Mouse (Mus musculus): Measurements from ENCODE around the gene Gm28042.

The Gm28042 gene

DNA sequence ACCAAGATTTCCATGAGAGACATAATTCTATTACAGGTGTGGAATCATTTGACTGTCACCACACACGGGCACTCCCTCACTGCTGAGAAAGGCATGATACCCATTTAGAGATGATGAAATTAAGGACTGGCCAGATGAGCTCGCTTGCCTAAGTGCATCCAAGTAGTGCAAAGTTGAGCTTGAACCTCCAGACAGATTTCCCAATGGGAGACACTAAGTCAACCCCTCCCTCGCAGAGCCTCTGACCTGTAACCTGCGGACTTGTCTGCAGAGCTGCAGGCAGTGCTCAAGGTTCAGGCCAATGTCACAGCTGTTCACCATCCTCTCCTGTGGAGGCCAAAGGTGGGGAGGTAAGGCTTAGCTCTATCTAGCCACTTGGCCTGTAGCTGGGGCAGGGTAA is 31.5 kb downstream of the Gm28042 start:
- DNase-seq (ENCODE audit: low read depth, low spot score), result no peak

DNA sequence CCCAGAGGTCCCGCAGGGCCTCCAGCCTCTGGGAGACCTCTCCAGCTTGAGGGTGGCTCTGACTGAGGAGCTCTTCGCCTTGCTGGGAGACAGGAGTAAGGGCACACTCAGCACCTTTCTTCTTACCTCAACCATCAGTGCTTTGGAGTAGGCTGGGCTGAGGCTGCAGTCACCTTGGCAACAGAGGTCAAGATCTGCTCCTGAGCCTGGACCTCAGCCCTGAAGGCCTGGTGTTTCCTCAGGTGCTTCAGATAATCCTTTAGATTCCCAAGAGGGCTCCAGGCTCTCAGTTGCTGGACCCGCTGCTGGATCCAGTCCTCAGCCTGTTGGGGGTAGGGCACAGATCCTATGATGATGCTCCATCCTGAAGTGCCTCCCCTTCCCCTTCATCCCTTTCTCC is 32.2 kb downstream of the Gm28042 start:
- DNase-seq (ENCODE audit: low read depth, low spot score), result no peak

DNA sequence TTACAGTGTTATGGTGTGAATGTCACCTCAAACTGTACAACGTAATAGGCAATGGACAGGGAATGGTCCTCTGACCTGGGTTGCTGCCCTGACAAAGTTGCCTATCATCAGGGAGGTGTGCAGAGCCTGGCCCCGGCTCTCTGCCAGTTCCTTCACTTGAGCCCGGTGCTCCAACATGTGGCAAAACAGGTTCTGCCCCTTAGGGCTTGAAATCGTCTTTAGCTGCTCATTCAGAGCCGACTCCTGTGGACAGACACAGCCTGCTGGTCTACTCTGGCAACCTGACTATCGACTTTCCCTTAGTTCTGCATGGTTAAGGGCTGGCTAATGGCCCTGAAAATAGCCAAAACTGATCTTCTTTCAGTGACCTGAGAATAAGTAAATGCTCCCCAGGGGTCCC is 32.9 kb downstream of the Gm28042 start:
- DNase-seq (ENCODE audit: low read depth, low spot score), result peak; percentile 11

DNA sequence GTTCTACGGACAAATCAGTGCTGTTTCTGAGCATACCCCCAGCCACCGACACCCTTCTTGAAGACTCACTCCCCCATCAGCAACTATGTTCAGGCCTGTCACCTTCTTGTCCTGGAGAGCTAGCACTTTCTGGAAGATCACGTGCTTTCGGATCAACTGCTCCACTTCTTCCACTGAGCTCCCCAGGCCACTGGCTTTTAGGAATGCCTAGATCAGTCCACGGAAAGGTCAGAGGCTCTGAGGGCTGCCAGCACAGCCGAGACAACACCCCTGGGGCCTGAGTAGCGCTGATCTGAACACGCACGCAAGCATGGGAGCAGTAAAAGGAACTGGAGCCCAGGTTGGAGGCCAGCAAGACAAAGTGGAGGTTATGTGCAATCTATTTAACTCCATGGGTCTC is 33.4 kb downstream of the Gm28042 start:
- DNase-seq (ENCODE audit: low read depth, low spot score), result no peak

DNA sequence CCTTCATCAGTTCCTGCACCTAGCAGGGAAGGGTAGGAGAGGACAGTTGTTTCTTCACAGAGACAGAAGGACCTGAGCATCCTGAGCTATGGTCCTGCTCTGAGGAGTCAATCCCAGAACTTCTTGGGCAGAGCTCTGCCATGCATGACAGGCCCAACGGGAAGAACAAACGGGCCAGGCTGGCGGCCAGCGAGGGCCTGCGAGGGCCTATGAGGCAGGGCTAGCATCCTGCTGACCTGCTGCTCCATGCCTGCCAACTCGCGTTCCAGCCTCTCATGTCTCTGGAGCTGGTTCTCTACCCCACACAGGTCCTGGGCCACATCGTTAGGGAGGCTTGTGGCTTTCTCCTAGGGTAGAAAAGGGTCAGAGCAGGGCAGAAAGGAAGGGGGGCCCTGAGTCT is 35.0 kb downstream of the Gm28042 start:
- no peak for DNase-seq (ENCODE audit: low read depth, low spot score)

DNA sequence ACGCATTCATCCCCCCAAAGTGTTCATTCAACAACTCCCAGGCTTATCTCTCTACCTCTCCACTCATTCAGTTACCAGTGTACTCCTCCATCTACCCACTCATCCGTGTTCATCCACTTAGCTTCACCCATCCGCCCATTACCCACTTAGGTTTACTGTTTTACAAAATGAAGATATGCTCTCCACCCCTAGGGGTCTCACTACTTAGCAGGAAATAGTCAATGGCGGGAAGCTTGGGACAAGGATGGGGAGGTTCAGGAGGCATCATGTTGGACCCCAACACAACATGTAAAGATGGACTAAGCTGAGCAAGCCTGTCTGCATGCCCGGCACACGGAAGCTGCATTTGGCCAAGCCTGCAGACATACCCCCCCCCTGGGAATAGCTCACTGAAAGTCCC is 37.3 kb downstream of the Gm28042 start:
- no peak for DNase-seq (ENCODE audit: low read depth, low spot score)

DNA sequence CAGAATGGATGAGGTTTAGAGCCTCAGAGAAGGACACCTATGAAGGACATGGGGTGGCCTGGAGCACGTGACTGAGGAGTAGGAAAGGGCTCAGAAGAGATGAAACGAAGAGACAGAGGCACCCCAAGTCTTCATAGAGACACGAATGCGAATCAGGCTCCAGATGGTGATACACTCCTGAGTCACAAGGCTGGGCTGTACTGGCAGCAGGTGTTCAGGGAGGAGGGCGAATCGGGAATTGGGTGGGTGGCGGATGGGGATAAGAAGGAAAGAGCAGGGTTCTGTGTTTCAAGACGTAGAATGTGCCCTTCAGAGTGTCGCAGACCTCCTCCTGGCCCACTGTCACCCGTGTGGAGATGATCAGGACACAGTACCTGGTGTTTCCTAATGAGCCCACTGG is 38.0 kb downstream of the Gm28042 start:
- DNase-seq (ENCODE audit: low read depth, low spot score), result no peak

DNA sequence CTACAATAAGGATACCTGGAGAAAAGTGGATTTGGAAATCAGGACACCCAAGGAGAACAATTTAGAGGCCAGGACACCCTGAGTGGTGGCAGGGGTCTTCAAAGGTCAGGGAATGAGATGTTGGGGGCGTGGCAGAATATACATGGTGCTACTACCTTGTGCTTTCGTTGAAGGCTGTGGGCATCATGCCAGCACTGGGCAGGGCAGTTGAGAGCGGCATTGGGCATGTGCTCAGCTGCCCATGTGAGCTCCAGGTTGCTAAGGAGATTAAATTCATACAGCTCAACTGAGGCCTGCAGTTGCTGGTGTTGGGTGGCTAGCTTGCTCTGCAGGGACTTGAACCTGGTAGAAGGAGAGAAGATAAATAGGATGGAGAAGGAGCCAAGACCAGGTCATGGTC is 38.9 kb downstream of the Gm28042 start:
- DNase-seq (ENCODE audit: low read depth, low spot score), result no peak

DNA sequence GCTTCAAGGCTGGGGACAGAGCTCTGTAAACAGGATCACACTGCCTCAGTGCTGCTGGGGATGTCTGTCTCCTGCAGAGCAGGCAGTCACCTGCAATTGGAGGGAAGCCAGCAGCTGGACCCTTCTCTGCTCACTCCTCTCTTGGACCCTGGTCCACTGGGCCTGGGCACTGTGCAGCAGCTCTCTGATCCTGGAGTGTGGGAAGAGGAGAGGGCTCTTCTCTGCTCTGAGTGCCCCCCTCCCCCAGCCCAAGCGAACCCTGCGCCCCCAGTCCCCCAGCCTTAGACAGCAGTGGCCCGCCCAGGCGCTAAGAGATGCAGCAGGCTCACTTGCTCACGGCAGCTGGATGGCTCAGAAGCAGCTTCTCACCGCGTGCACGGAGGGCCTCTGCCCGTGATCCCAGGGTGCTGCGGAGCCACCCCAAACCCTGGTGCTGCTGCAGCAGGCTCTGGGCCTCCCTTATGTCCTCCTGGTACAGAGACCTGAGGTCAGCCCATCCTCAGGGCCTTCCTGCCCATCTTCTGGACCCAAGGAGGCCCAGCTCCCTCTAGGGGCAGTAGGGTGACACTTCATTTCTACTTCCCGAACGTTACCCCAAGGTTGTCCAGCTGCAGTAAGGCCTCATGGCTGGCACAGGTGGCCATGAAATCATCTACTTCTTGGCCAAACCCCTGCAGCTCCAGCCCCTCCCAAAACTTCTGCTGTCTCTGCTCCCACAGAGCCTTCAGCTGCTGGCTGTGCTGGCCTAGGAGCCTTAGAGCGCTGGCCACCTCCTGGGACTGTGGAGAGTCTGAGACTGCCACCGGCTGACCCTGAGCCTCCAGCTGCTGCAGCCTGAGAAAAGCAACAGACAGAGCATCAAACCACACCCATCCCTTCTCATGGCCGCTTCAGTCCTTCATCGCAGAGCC is 41.5 kb downstream of the Gm28042 start:
- DNase-seq (ENCODE audit: low read depth, low spot score), result peak; percentile 40

DNA sequence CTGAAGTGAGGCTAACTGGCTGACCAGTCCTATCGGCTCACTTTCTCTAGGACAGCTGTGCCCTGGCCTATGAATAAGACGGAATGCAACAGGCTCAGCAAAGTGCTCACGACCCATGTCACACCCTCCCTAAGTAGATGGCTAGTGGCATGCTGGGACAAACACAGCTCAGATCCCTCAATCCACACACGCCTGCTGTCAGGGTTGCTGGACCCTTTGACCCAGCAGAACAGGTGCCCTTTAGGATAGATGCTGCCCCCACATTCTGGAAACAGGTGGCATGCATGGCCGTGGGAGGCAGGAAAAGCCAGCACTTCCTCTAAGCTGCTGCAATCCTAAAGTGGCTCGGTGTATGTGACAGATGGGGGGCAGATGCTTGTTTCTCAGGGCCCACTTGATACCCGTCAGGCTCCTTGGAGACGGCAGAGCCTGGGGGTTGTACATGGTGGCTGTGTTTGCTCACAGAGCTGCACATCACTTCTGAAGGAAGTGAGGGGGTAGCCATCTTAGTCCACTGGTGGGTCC is 42.2 kb downstream of the Gm28042 start:
- no peak for DNase-seq (ENCODE audit: low read depth, low spot score)

DNA sequence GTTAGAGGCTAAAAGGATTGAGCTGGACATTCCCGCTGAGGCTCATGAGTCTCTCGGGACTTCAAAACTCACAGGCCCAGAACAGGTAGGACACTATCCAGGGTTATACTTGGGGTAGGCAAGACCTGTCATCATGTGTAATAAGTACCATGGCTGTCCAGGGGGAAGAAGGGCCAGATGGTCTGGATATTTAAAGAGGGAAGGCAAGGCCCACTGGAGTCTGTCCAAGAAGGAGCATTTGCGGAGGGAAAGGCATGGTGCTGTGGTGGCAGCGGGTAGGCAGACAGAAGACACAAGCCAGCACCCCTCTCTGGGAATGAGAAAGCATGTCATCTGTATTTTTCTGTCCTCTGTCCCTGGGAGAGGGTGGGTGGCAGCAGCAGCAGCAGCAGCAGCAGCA is 46.8 kb downstream of the Gm28042 start:
- no peak for DNase-seq (ENCODE audit: low read depth, low spot score)

DNA sequence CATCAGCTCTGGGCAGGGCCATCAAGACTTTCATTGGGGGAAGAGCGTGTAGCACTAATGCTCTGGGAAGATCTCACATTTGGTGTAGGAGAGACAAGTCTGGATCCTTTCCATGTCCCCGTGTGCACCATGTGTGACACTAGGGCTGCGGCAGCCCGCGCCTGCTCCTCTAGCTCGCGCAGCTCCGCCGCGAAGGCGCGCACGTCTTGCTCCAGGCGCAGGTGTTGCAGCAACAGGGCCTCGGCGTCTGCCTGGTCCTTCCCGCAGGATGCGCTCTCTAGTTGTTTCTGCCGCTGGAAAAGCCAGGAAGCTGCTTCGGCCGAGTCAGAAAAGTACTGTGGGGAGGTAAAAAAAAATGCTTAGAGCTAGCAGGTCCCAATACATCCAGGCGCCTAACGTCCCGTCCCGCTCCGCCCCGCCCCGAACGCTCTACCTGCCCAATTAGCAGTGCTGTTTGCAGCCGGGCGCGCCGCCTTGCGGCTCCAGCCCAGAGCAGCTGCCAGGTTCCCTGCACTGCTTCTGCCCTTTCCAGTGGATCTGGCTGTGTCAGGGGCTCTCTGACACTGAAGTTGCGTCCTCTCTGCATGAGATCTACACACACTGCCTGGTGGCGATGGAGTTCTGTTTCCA is 48.9 kb downstream of the Gm28042 start:
- peak; percentile 50 for DNase-seq (ENCODE audit: low read depth, low spot score)

DNA sequence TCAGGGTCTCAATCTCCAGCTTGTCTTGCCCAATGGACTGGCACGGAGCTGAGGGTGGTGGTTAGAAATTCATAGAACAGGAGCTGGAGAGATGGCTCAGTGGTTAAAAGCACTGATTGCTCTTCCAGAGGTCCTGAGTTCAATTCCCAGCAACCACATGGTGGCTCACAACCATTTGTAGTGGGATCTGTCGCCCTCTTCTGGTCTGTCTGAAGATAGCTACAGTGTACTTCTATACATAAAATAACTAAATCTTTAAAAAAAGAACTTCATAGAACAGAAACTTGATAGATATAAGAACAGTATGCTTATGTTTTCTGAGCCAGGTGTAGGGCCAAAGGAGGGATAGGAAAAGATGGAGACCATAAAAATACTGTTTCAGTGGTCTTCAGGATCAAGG is 55.1 kb downstream of the Gm28042 start:
- DNase-seq (ENCODE audit: low read depth, low spot score), result no peak

DNA sequence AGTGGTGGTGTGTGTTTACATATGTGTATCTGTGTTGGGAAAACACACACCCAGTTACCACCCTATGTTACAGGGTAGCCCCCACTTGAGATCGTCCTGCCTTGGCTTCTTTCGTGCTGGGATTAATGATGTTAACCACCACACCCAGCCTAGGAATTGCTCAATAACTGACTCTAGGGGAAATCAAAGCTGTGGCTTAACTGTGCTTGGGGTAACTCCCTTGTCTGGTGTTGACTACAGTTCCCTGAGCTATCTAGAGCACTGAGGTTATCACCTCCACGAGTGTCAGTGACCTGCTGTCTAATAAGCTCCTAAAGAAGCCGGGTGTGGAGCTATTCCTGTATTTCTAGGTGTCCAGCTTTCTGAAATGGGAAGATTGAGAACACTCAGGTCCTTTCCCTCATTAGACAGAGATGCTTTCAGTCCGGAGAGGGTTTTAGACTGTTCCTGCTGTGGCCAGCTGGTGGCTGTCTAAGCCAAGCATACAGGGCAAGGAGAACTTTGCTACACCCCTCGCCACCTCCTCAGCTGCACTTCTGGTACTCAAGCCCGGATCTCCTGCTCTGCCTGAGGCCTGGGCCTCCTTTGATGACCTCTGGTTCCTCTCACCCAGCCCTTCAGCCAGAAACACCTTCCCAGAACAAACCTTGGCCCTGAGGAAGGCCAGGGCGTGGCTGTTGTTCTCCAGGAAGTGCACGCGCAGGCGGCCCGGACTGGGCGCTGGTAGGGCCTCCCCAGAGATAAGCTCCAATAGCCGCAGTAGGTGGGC is 57.5 kb downstream of the Gm28042 start:
- DNase-seq (ENCODE audit: low read depth, low spot score), result no peak

DNA sequence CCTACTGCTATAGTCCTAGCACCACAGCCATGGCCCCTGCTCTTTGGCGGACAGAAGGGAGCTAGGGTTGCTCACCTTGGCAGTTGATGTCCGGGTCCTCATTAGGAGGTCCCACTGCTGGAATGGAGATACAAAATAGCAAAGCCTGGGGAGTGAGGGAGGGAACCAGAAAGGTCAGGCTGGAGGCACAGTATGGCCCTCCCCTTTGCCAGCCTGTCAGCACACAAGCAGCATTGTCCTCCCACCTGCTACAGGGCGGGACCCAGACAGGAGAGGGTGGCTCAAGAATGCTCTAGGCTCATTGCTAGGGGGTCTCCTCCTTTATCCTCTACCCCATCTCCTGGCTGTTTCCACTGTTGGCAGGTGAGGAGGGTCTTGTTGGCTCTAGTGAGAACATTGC is 58.7 kb downstream of the Gm28042 start:
- DNase-seq (ENCODE audit: low read depth, low spot score), result no peak

DNA sequence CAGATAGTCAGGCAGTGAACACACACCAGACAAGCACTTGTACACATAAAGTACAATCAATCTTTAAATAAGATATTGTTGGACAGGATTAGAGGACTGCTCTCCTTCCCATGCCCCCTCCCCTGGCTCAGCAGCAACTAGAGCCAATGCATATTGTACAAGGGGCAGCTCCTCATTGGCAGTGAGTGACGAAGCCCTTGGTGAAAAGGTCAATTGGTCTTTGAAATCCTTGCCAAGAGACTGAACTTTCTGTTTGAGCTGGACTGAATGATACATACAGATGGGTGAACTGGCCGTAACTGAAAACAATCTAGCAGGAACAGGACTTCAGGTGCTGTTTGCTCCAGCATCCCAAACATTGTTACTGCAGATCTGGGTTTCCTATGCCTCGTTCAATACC is 60.1 kb downstream of the Gm28042 start:
- DNase-seq (ENCODE audit: low read depth, low spot score), result no peak

DNA sequence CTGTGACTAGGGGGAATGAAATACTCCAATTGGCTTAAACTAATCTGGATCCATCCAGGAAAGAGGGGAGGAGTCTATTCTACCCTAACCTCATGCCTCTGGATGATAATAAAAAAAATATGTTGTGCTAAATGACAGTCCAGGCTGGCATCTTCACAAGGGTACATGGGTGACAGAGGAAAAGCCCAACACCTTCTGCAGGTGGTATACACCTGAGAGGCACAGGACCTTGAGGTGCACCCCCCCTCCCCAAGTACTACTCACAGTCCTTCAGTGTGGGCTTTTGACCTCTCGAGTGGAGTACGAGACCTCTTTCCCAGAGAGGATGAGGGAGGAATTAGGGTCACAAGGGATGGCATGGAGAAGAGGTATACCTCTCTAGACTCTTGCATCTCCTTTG is 60.6 kb downstream of the Gm28042 start:
- no peak for DNase-seq (ENCODE audit: low read depth, low spot score)

DNA sequence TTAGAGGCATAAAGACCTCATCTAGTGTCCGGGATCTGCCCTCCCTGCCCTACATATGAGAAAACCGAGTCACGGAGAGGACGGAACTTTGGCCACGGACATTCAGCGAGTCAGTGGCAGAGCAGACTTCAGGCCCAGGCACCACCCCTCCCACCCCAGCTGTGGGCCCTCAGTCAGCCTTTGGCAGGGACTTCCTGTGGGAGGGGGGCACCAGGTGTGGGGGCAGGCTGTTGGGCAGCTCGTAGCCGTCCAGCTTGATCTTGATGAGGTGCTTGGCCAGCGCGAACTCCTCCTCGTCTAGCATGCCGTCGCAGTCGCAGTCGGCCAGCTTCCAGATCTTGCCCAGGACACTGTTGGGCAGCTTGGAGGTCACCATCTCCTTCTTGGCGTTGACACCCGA is 63.7 kb downstream of the Gm28042 start:
- no peak for DNase-seq (ENCODE audit: low read depth, low spot score)
